Mouse (Mus musculus) midbrain, embryonic 10.5 days (tissue): Measurements from ENCODE around the gene Urb2. TPM values are rescaled to one million over a fixed set of nuclear protein-coding genes. Genes with fewer than 3 reads are reported as not detected.

Experiments used
- DNase-seq: peaks from one replicate; pipeline ENCODE4 v3.0.0-alpha.2; 2017; ENCODE audit warnings: low spot score
- H3K27ac ChIP-seq: fragments of 300-500 bp; sonication (generic); replicated peaks from 2 replicates; pipeline ENCODE4 v1.5.1; 2016; ENCODE audit warnings: mild to moderate bottlenecking
- H3K27me3 ChIP-seq: fragments of 300-500 bp; sonication (generic); 2 replicates; pipeline ENCODE4 v1.6.1; 2016; ENCODE audit warnings: low read depth, mild to moderate bottlenecking; ENCODE audit not compliant: poor library complexity, severe bottlenecking
- H3K36me3 ChIP-seq: fragments of 300-500 bp; sonication (generic); 2 replicates; pipeline ENCODE4 v1.6.1; 2016; ENCODE audit warnings: mild to moderate bottlenecking, moderate library complexity
- H3K4me1 ChIP-seq: fragments of 300-500 bp; sonication (generic); 2 replicates; pipeline ENCODE4 v1.6.1; 2016
- H3K4me3 ChIP-seq: fragments of 300-500 bp; sonication (generic); 2 replicates; pipeline ENCODE4 v1.5.1; 2016; ENCODE audit warnings: mild to moderate bottlenecking, moderate library complexity
- H3K9me3 ChIP-seq: fragments of 300-500 bp; sonication (generic); replicated peaks from 2 replicates; pipeline ENCODE4 v1.6.1; 2016; ENCODE audit warnings: mild to moderate bottlenecking
- WGBS: fragments of 180-500 bp; shearing (Covaris S2); methylation state at CpG from one replicate; pipeline ENCODE4 v1.1.7; 2016; 5-methylcytosine and 5-hydroxymethylcytosine counted together
- microRNA counts: library from miRNA; unstranded; fragments of <30 nt; microRNA quantifications from one replicate; lab custom pipeline; 2017
- microRNA-seq: library from miRNA; unstranded; fragments of <30 nt; microRNA quantifications from one replicate; pipeline ENCODE4, GENCODE M21; 2017
- polyA plus RNA-seq: library from polyadenylated mRNA; unstranded; fragments of >200 nt; fragmentation: Nextera tagmentation; extraction: Ambion mirVana; gene quantifications from 2 replicates; pipeline ENCODE4 v1.2.1, GENCODE M21; 2016

Urb2 gene
- polyA plus RNA-seq, 1 experiment from 2014 or later, result 6.7 TPM

DNA sequence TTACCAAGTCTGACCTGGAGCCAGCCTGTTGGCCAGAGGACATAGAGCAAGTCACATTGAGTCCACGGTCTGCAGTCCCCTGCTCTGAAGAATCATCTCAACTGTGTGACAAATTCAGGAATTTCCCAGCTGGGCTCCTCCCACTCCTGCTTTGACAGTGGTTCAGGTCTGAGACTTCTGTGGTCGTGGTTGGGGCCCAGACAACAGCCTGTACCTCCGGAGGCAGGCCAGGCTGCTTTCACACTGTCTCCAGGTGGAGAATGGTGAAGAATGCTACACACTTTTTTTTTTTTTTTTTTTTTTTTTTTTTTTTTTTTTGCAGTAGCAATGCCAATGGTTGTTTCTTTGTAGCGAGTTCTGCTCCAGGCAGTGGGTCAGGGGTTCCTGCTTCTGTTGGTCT is 64.4 kb downstream of the Urb2 start:
- Histone ChIP-seq H3K4me3 (no peak overlapping the region), H3K36me3 (no peaks in the 10 kb centered on the region), H3K27ac (no peak overlapping the region), H3K9me3 (no peaks in the 10 kb centered on the region), H3K4me1 (no peaks in the 10 kb centered on the region; the same call in 1 of the 2 replicates), H3K27me3 (no peaks in the 10 kb centered on the region)
- 82% methylated on average over 4 of the region's 4 CpGs for WGBS
- DNase-seq, result no peak

DNA sequence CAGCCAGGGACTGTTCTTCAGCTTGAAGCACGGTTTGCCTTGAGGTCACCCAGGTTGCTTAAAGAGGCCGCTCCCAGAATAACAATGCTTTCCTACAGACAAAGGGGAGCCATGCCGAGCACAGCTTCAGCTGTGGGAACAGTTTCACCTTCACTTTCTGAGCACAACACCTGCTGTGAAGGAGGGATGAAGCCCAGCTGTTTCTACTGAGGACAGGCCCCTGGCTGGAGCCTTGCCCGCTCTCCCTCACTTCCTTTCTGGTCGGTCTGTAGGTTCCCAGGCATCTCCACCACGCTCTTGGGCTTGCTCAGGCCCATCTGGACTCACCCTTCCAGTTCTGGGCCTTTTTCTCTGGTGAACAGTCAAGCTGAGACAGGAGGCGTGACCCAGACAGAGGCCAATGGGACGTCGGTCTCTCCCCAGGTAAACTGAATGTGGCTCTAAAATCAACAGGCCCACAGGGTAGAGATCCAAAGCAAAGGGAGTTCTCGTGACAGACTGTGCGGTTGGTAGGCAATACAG is 66.8 kb downstream of the Urb2 start:
- no peak overlapping the region for H3K4me3 ChIP-seq
- no peaks in the 10 kb centered on the region for H3K36me3 ChIP-seq
- no peaks in the 10 kb centered on the region for H3K27me3 ChIP-seq
- 43% methylated on average over 11 of the region's 11 CpGs for WGBS
- DNase-seq, result no peak
- H3K4me1 ChIP-seq, result no peaks in the 10 kb centered on the region; the same call in 1 of the 2 replicates
- H3K9me3 ChIP-seq, result no peaks in the 10 kb centered on the region
- peak overlapping the region; percentile 39; the same call in 1 of the 2 replicates for H3K27ac ChIP-seq

DNA sequence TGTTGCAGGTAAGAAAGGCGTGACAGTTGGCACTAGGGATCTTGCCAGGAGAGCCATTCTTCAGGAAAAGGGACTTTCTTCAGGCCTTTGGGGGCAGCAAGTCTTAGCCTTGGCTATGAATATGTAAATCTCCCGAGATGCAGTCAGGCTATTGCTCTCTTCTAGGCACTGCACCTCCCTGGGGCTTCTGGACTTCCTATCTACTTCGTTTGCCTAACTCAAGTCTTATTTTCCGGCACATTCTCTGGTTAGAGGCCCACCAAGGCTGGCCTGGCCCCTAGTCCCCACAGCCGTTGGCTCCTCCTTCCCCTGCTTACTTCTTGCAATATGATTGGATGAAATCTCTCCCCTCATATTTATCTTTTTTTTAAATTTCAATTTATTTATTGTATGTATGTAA is 67.7 kb downstream of the Urb2 start:
- no peak for DNase-seq
- Histone ChIP-seq H3K4me1 (no peaks in the 10 kb centered on the region; the same call in 1 of the 2 replicates), H3K9me3 (no peaks in the 10 kb centered on the region), H3K4me3 (no peak overlapping the region), H3K27ac (no peak overlapping the region), H3K27me3 (no peaks in the 10 kb centered on the region), H3K36me3 (no peaks in the 10 kb centered on the region)
- 84% methylated on average over 5 of the region's 5 CpGs for WGBS

DNA sequence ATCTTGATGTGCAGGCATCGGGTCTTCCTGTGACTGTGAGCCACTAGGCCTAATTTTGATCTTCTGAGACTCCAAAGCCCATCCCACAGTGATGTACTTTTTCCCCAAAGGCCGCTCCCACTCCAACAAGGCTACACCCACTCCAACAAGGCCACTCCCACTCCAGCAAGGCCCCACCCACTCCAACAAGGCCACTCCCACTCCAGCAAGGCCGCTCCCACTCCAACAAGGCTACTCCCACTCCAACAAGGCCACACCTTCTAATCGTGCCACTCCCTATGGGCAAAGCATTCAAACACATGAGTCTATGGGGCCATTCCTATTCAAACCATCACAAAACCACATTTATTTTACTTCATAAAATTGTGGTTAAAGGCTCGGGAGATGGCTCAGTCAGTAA is 69.2 kb downstream of the Urb2 start:
- H3K27me3 ChIP-seq, result no peaks in the 10 kb centered on the region
- 93% methylated on average over 5 of the region's 5 CpGs for WGBS

More for the DNA sequence above, 69.2 kb downstream of the Urb2 start:
- Histone ChIP-seq H3K4me3 (no peak overlapping the region), H3K36me3 (no peaks in the 10 kb centered on the region), H3K4me1 (no peaks in the 10 kb centered on the region), H3K27ac (no peak overlapping the region), H3K9me3 (no peaks in the 10 kb centered on the region)
- no peak for DNase-seq

MicroRNA genes within 50 kb of the gene (microRNA counts, 519-probe panel; counts per million panel counts)
- microRNA mmu-miR-1967 (lab: Ali Mortazavi, UCI), result not detected

Small RNA genes within 50 kb of the gene (microRNA-seq; reads per million reads assigned to microRNA genes)
- not detected for gene Mir1967

Other genes starting within 250 kb of the Urb2 start
- 67.6 and 71.0 TPM in 2 replicates for gene Rab4a, start 215.5 kb upstream of the Urb2 start, polyA plus RNA-seq
- gene Ccsap, start 161.3 kb upstream of the Urb2 start, polyA plus RNA-seq, result 7.8 and 8.6 TPM in 2 replicates
- 0.23 and 0.87 TPM in 2 replicates for gene Acta1, start 126.8 kb upstream of the Urb2 start, polyA plus RNA-seq
- 54.5 and 56.1 TPM in 2 replicates for gene Nup133, start 72.2 kb upstream of the Urb2 start, polyA plus RNA-seq
- gene Abcb10, start 38.4 kb upstream of the Urb2 start, polyA plus RNA-seq, result 18.5 and 19.3 TPM in 2 replicates
- 39.5 and 41.6 TPM in 2 replicates for gene Taf5l, start 111 bp upstream of the Urb2 start, polyA plus RNA-seq
- gene Galnt2, start 209.9 kb downstream of the Urb2 start, polyA plus RNA-seq, result 35.3 and 47.5 TPM in 2 replicates